Mouse (Mus musculus) ES-Bruce4 (cell line): ENCODE measurements around the gene Sun3.

Source experiments
- CTCF ChIP-seq: IDR thresholded peaks from one replicate; pipeline ENCODE4 v1.8.1; 2011; ENCODE audit warnings: low read depth, low read length
- EP300 ChIP-seq: IDR thresholded peaks from 2 replicates; pipeline ENCODE4 v1.6.1; 2011; ENCODE audit warnings: low read depth, low read length; ENCODE audit not compliant: insufficient read depth

GRCm38 (mm10) chr11:9048011-9048702 is 634 bp downstream of the Sun3 start, which contains the start of gene Gm11992:
- TF ChIP-seq CTCF (no peak), EP300 (no peak)
